Mouse (Mus musculus): ENCODE measurements around the gene Lrig3.

The Lrig3 gene

GRCm38 (mm10) chr10:125964709-125965108 lies 1.3 kb upstream of the Lrig3 start:
- DNase-seq (ENCODE audit: low spot score in 2 of 2), result no peak

DNA sequence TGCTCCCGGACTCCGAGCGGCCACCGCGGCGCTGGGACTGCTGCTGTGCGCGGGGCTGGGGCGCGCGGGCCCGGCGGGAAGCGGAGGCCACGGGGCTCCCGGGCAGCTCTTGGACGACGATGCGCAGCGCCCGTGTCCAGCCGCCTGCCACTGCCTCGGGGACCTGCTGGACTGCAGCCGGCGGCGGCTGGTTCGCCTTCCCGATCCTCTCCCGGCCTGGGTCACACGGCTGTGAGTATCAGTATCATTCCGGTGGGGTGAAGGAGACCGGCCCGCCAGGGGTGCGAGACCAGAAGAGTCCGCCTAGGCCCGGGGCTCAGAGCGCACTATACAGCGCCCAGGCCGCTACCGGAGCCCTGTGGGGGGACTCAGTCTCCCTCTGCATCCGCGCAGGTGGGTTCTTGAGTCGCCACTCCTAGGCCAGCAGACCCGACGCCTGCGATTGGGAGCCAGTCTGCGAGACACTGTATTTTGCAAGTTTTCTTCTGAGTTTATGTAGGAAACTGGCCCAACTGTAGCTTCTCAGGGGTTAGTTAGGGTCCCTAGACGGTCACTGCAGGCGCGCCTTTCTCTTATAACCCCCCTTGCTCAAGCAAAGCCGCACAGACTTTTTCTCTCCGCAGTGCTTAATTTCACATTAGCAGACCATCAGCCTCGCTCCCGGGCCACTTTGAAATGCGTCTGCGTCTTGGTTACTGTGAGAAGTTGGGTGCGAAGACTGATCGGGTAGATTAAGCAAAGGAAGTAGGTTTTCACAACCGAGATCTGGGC lies 698 bp downstream of the Lrig3 start:
- DNase-seq (ENCODE audit: low spot score in 2 of 2), result no peak

DNA sequence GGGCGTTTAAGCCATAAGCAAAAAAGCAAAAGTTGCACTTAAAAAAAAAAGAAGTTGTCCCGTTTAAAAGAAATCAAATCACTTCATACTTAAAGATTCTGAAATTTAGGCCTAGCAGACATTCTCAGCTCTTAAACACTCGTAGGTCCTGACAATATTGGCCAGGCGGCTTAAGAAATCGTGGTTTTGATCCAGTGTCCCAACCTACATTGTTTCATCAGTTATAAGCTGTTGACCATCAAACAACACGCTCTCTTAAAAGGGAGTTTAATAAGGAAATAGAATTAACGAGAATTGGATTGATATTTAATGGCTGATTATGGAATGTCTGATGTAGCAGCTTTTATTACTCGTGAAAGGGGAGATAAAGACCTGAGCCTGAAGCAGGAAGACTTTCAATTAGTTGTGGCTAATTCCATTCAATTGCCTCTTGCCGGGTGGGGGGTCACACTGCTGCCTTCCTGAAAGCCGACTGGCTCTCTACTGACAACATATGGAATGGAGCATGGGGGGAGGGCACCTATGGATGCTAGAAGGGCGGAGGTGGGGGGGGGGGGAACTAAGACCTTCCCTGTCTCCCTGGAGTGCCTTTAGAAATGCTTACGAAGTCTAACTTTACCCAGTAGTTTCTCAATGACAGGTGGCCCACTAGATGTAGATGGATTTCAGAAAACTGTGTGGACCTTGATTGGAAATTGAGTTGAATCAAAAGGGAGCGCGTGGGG lies 1.6 kb downstream of the Lrig3 start:
- DNase-seq (ENCODE audit: low spot score in 2 of 2), result no peak

GRCm38 (mm10) chr10:125968191-125969132 lies 2.5 kb downstream of the Lrig3 start:
- no peak for DNase-seq (ENCODE audit: low spot score in 2 of 2)

DNA sequence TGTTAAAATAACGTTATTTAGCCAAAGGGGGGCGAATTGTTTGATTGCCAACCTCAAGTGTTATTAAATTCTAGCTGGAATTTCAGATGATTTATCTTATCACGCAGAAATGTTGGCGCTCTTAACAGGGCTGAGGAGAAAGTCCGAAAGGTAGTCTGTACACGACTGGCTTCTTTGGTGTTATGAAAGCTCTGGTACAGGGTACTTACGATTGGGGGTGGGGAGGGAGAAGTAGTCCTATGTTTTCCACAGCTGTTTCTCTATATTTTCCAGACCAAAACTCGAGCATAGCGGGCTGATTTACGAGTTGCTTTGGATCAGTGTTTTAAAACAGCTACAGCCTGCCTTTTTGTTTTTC lies 3.1 kb downstream of the Lrig3 start:
- DNase-seq (ENCODE audit: low spot score in 2 of 2), result no peak

DNA sequence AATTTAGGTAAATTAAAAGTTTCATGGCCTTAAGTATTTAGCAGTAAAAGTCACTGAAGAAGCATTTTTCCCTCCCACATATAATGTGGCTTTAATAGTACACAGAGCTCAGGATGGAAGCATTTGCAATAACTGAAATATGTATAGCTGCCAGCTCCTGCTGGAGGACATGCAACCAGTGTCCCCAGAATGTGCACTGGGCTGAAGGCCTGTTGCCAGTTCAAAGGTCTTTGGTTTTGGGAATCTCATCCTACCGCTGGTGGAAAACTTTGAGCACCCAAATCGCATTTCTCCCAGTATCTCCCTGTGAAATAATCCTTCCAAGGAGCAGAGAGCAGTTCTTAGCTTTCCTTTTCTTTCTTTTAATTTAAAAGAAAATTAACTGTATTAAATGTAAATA lies 4.1 kb downstream of the Lrig3 start:
- DNase-seq (ENCODE audit: low spot score in 2 of 2), result no peak

- no peak for DNase-seq (ENCODE audit: low spot score in 2 of 2)
Observed at GRCm38 (mm10) chr10:125970500-125970899, 4.5 kb downstream of the Lrig3 start.

DNA sequence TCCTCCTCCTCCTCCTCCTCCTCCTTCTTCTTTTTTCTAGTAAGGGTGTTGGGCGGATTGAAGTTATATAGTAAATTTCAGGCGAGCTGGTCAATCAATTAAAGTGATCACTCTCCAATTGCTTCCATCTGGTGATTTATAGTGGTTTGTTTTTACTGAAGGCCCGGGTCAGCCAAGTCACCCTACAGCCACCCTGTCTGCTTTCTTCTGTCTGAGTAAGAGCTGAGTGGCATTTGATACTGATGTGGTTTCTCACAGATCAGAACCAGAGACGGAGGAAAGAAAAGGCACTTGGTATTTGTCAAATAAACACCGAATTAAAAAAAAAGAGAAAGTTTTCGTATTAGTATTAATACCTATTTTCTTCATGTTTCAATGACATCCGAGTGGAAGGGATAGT lies 7.8 kb downstream of the Lrig3 start:
- no peak for DNase-seq (ENCODE audit: low spot score in 2 of 2)

GRCm38 (mm10) chr10:125981938-125982337 lies 16.0 kb downstream of the Lrig3 start:
- no peak for DNase-seq (ENCODE audit: low spot score in 2 of 2)

GRCm38 (mm10) chr10:125984473-125985035 lies 18.6 kb downstream of the Lrig3 start:
- no peak for DNase-seq (ENCODE audit: low spot score in 2 of 2)

DNA sequence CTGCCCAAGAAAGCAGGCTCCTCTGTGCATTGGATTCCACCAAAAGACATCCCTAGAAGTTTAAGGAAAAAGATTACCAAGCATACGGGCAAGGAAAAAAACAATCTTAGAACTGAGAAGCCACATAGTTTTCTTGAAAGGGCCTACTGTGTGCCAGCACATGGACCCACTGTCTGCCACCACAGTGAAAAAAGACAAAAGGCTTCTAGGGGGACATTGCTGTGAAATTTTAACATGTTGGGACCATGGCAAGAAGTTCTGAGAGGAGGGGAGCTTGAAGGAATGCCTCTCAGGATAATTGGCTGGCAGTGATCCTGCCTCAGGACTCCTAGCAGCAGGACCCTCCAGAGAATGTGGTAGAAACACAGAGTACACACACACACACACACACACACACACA lies 19.8 kb downstream of the Lrig3 start:
- DNase-seq (ENCODE audit: low spot score in 2 of 2), result no peak

GRCm38 (mm10) chr10:125986443-125986842 lies 20.5 kb downstream of the Lrig3 start:
- DNase-seq (ENCODE audit: low spot score in 2 of 2), result no peak

DNA sequence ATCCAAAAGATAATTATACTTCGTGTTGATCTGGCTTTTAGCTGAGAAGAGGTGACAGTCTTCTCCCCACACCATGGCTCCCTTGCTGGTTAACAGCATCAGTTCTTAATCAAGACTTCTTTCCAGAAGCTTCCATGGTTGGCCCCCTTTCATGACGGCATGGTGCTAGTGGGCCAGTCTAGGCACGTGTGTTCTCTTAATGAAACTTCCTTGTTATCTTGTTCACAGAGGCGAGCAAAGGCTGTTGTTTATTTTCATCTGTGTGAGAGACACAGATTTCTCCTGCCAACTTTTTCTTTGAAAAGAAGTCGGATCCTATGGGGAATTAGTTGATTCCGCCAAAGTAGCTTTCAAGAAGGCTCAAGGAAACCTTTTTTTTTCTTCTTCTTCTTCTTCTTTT lies 21.3 kb downstream of the Lrig3 start:
- no peak for DNase-seq (ENCODE audit: low spot score in 2 of 2)

DNA sequence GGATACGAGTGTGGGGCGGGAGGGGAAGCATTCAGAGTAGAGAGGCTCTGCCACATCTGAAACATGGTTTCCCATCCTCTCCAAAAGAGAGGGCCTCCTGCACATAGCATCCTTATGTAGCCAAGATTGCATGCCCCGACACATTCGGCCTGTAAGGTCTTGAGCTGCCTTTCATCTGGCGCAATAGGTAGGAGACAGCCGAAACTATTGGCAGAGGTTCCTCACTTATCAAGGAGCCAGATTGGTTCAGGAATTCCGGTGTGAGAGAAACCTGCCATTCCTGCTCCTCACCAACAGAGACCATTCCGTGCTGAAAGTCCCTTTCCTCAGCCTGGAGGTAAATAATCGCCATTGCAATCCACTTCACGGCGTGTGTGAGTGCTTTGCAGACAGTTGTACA lies 22.1 kb downstream of the Lrig3 start:
- DNase-seq (ENCODE audit: low spot score in 2 of 2), result no peak

- DNase-seq (ENCODE audit: low spot score in 2 of 2), result no peak
Observed at GRCm38 (mm10) chr10:125989890-125990289, 23.9 kb downstream of the Lrig3 start.

- DNase-seq (ENCODE audit: low spot score in 2 of 2), result no peak
Observed at GRCm38 (mm10) chr10:125990394-125990793, 24.4 kb downstream of the Lrig3 start.

DNA sequence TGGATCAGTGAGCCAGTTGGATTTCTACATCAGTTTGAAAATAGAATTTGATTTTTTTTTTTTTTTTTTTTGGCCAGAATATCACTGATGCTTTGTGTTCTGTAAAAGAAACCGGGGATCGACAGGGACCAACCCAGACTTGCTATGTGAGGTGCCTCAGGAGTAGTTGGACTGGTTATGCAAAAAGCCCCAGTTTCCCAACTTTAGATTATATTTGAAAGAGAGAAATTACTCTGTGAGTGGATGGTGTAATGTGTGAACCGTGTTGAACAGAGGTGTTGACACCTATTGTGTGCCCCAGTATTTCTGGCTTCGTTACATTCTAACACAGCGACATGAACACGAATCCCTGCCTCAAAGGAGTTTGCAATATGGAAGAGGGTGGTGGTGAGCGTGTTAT lies 25.9 kb downstream of the Lrig3 start:
- no peak for DNase-seq (ENCODE audit: low spot score in 2 of 2)

- DNase-seq (ENCODE audit: low spot score in 2 of 2), result no peak
Observed at GRCm38 (mm10) chr10:125994855-125995254, 28.9 kb downstream of the Lrig3 start.

DNA sequence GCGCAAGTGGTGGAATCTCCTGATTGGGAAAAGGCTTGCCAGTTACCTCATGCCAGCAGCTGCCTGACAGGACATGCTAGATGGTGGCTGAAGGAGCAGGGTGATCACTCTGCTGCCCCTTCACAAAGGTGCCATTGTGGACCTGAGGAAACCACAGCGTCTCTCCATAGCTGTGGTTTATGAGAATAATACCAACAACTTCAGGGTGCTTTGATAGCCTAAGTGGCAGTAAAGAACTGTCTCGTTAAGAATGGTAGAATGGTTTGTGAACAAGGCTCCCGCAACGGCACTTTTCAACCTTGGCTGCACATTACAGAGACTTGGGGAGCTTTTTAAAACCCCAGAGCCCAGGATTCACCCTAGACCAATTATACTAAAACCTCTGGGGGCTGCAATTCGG lies 29.7 kb downstream of the Lrig3 start:
- DNase-seq (ENCODE audit: low spot score in 2 of 2), result no peak

- DNase-seq (ENCODE audit: low spot score in 2 of 2), result no peak
Observed at GRCm38 (mm10) chr10:125996989-125997388, 31.0 kb downstream of the Lrig3 start.

DNA sequence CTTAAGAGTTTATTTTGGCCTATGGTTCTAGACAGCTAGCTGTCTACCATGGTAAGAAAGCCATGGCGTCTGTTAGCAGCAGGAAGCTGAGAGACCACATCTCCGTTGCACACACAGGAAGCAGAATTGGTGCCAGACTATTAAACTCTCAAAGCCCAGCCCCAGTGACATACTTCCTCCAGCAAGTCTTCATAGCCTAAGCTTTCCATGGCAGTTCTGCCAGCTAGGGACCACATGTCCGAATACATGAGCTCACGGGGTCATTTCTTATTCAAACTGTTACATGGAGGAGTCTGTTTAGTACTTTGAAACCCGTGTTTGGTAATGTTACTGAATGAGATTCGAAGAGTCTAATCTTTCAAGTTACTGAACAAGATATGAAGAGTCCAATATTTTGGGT lies 33.6 kb downstream of the Lrig3 start:
- no peak for DNase-seq (ENCODE audit: low spot score in 2 of 2)

- no peak for DNase-seq (ENCODE audit: low spot score in 2 of 2)
Observed at GRCm38 (mm10) chr10:126000861-126001390, 35.0 kb downstream of the Lrig3 start.
